Mouse (Mus musculus) mature B cell (primary cell): Measurements from ENCODE around the gene Csnk2a2.

ENCODE experiments used
- in situ Hi-C: fragments of 300-500 bp; cut with MboI; formaldehyde crosslinking; loops from 2 replicates; pipeline ENCODE4 v1.14.3; 2019

Csnk2a2 gene

DNA sequence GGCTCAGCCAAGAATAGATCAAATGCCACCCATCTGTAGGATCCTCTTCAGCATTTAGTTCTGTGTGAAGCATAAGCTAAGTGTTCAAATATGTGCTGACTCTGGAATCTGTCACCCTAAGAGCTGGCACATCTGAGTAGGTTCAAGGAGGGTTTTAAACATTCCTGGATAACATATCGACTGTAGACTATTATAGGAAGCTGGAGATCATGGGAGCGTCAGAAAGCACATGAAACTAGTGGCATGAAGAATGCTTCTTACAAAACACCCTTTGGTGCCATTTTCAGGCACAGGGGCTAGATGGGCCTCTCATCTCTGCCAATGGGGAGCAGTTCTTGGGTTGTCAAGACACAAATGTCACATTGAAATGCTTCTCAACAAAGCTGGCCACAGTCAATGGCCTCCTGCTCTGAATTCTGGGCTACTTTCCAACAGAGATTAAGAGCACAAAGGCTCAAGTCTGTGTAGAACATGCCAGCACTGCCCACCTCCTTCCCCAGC, 63.0 kb downstream of the Csnk2a2 start:
- in situ Hi-C loops, result no loop called here

DNA sequence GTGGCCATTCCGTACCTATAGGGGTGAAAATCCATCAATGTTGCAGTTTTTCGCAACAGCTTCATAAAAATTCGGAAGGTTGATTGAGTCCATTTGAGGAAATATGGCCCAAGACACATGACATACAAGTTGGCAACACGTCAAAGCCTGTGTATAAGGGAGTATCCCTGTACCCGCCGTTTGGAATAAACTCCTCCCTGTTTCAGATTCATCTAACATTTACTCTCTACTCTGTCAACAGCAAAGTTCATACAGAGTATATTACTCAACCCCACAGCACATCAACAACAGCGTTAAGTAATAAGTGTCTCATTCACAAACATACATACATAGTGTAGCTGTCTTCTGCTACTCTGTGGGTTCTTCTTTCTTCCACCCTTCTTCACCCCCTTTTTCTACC, 65.2 kb downstream of the Csnk2a2 start:
- in situ Hi-C loops, result no loop called here

DNA sequence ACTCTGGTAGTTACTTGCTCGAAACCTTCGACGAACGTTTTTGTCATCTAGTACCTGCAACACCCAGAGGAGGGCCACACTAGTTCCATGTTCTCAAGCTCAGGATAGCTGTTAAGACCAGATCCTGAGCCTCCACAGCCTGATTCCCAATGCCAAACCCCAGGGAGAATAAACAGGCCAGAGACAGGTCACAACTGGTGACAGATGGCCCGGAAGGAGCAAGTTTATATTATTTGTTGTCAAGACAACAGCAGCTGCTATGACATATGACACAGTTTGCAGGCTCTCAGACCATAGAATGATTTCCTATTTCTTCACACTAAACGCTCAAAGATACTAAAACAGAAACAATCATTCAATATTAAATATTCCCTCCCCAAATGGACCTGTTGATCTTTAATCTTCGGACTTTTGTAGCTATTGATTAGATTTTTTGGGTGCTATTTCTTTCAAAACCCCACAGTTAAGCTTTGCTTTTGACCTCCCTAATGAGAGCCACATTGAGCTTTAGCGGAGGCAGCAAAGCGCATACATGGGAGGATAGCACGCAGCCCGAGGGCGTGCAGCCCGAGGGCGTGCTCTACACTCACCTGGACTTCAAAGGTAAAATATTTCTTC, 67.5 kb downstream of the Csnk2a2 start:
- in situ Hi-C loops, result no loop called here

DNA sequence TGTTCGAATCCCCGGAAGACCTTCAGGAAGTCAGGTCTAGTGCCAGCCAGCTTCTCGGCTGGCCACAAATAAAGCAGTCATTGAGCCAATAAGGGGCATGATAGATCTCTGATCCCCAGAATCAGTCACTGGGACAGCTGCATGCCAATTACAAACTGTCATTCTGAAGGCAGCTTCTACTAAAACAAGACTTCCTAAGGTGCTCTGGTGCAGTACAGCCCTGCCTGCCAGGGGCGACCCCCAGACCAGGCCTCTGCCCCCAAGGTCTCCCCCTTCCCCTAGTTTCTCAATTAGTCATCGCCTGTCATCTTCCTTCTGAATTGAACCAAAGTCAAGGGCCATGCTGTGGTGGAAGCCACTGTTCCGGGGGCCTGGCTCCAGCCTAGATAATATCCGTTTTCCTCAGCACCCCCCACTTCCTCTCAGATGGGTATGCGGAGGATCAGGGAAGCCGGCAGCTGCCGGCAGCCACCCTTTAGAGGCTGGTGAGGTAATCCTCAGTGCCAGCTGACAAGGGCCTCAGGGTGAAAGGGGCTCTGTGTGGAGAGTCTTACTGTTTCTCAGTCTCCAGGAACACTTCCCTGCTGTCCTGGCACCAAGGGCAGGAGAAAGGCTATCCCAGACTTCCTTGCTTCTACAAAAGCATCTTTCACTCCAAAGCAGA, 78.4 kb downstream of the Csnk2a2 start:
- in situ Hi-C loops, result no loop called here

DNA sequence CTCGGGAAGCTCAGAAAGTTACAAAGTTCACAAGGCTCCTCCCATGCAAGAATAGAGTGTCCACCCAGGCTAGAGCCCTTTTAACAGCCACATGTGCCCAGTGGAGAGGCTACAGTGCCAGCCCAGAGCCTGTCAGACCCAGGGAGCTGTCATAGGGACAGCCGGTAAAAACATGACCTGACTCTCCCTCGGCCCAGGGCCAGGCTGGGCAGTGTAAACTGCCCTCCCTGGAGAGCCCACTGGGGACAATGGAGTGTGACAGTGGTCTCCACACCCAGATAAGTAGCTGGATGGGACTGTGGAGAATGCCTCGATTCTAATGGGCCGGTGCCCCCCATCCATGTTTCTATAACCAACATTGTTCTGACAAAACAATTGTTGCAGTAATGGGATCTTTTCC, 80.3 kb downstream of the Csnk2a2 start:
- in situ Hi-C loops, result no loop called here

DNA sequence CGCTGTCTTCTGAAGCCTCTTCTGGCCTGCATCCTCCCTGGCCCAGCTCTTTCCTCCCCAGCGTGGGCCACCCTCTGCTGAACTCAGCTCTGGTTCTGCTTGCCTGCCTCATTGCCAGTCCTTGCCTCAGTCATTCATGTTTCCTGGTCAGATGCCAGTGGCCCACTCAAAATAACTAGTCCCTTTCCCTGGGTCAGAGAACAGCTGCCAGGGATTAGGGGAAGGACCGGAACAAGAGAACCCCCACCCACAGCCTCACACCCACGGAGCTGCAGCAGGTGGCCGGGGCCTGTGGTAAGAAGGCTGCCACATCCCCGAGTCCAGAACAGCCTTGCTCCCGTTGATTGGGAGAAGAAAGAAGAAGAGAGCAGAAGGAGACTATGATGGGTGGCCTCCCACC, 88.7 kb downstream of the Csnk2a2 start:
- in situ Hi-C loops, result no loop called here

DNA sequence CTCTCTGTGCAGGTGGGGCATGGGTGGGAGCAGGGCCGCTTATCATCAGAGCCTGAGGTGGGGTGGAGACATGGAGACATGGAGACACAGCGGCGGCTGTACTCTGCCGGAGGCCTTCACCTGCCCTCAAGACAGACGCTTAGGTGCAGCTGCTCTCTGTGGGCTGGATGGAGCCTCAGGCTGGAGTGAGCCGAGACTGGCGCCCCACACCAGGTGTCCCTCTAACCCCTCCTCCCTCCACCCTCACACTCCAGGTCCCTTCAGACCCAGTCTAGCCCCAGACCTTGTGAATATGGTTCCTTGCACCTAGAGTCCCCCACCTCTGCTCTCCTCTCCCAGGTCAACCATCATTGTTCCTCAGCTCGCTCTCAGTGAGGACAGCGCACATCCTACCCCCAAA, 90.7 kb downstream of the Csnk2a2 start:
- in situ Hi-C loops, result no loop called here

DNA sequence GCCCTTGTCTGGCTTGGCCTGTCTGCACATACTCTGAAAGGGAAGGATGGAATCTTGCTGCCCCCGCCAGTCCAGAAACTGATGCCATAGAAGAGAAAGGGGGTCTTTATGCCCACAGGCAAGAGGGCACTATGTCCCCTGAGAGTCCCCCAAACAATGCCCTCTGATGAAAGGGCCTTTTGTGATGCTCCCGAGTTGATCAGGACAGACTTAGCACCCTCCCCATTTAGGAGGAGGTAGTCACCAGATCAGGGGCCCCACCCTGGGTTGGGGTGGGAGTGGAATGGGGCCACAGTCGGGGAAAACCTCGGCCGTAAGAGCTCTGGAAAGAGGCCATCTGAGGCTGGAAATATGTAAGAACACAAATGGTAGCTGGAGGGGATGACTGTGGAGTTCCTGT, 92.6 kb downstream of the Csnk2a2 start:
- in situ Hi-C loops, result no loop called here

DNA sequence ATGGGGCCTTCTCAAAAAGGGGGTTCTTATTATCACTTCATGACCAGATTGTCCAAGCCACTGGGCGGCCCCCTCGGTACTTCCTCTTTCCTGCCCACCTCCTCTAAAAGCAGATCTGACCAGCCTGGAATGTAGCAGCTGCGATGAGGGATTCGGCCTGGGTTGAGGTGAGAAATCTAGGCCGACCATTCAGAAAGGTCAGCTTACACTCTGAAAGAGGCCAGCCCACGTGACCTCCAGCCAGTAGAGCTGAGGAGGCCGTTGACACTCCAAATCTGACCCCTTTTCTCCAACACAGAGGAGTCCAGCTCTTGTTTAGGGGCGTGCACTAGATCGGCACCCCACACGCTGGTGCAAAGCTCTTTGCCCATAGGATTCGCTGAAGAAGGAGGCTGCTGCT, 93.1 kb downstream of the Csnk2a2 start:
- in situ Hi-C loops, result no loop called here
